Mouse (Mus musculus): ENCODE measurements around the gene Smagp. TPM values are rescaled to one million over a fixed set of nuclear protein-coding genes. Genes with fewer than 3 reads are reported as not detected.
A peak's percentile ranks its signal among the peaks of the same experiment; 100 is the strongest.
"Not testable (repeated sequence)": the region's sequence is repeated elsewhere in the genome, so short reads cannot be mapped to it uniquely, and the experiment has no call there.

Smagp gene
- polyA plus RNA-seq, 1 experiment from 2014 or later = 3.2 TPM

GRCm38 (mm10) chr15:100612432-100612831, 24.3 kb downstream of the Smagp start:
- Histone ChIP-seq H3K27ac (ENCODE audit: low read length) (no peak overlapping the region), H3K4me1 (ENCODE audit: control insufficient read depth, insufficient read depth, low read length) (peaks cover 18% of the 10 kb centered on the region), H3K36me3 (ENCODE audit: control insufficient read depth, insufficient read depth, low read length) (no peaks in the 10 kb centered on the region), H3K9ac (ENCODE audit: low read depth, low read length) (no peak overlapping the region), H3K4me2 (ENCODE audit: low read length) (no peak overlapping the region), H3K4me3 (ENCODE audit: low read depth, low read length) (no peak overlapping the region), H3K9me3 (replicated peaks; ENCODE audit: control insufficient read depth, low read length, poor library complexity, severe bottlenecking) (no peaks in the 10 kb centered on the region), H3K27me3 (ENCODE audit: control insufficient read depth, insufficient read depth, low read depth, low read length) (no peaks in the 10 kb centered on the region)
- no peak for ATAC-seq
- 70% methylated on average over 2 of the region's 2 CpGs for WGBS

DNA sequence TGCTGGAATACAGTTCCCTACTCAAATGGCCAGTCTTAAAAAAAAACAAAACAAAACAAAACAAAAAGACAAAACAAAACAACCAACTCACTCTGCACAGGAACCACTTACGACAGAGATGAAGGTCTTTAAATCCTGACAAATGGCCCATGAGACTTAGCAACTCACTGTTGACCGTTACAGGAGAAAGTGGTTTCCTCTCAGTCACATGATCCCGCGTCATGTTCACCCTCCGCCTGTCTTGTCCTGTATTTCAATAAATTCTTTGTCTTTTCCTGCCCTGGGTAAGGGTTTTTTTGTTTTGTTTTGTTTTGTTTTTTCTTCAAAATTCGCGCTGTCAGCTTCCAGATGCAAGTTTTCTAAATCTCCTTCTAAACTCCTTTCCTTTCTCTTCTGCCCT, 24.8 kb downstream of the Smagp start:
- 88% methylated on average over 7 of the region's 7 CpGs for WGBS
- H3K4me2 ChIP-seq (ENCODE audit: low read length) = no peak overlapping the region
- ATAC-seq = no peak
- no peak overlapping the region for H3K27ac ChIP-seq (ENCODE audit: low read length)
- no peaks in the 10 kb centered on the region for H3K9me3 ChIP-seq (replicated peaks; ENCODE audit: control insufficient read depth, low read length, poor library complexity, severe bottlenecking)
- no peak overlapping the region for H3K9ac ChIP-seq (ENCODE audit: low read depth, low read length)
- no peaks in the 10 kb centered on the region for H3K36me3 ChIP-seq (ENCODE audit: control insufficient read depth, insufficient read depth, low read length)
- no peaks in the 10 kb centered on the region for H3K27me3 ChIP-seq (ENCODE audit: control insufficient read depth, insufficient read depth, low read depth, low read length)
- peaks cover 17% of the 10 kb centered on the region for H3K4me1 ChIP-seq (ENCODE audit: control insufficient read depth, insufficient read depth, low read length)
- no peak overlapping the region for H3K4me3 ChIP-seq (ENCODE audit: low read depth, low read length)

DNA sequence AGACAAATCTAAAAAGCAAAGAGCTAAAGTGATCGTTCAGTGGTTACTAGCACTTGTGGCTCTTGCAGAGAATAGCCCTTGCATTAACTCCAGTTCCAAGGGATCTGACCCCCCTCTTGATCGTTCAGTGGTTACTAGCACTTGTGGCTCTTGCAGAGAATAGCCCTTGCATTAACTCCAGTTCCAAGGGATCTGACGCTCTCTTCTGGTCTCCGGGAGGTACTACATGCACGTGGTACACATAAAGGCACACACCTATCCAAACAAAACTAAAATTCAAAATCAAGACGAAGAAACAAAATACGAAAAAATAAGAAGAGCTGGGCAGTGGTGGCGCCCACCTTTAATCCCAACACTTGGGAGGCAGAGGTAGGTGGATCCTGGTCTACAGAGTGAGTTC, 30.1 kb downstream of the Smagp start:
- not testable (repeated sequence) for H3K9ac ChIP-seq (ENCODE audit: low read depth, low read length); H3K9me3 ChIP-seq (replicated peaks; ENCODE audit: control insufficient read depth, low read length, poor library complexity, severe bottlenecking); H3K27me3 ChIP-seq (ENCODE audit: control insufficient read depth, insufficient read depth, low read depth, low read length); H3K4me2 ChIP-seq (ENCODE audit: low read length); H3K4me3 ChIP-seq (ENCODE audit: low read depth, low read length); H3K27ac ChIP-seq (ENCODE audit: low read length); H3K4me1 ChIP-seq (ENCODE audit: control insufficient read depth, insufficient read depth, low read length); H3K36me3 ChIP-seq (ENCODE audit: control insufficient read depth, insufficient read depth, low read length); ATAC-seq
- WGBS = 87% methylated on average over 8 of the region's 8 CpGs

DNA sequence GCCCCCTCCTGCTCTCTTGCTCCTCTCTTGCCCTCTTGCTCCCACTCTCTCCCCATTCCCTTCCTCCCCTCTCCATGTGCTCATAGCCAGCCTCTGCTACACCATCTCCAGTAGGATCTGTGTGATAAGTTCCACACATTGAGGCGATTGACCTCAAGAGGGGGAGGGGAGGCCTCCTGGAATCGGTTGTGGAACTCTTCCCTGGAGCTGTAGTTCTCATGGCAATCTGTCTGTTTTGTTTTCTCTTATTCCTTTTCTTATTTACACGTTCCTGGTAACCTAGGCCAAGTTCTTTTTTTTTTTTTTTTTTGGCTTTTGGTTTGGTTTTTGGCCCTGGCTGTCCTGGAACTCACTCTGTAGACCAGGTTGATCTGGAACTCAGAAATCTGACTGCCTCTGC, 35.1 kb downstream of the Smagp start:
- 61% methylated on average over 3 of the region's 3 CpGs for WGBS
- no peak overlapping the region for H3K27ac ChIP-seq (ENCODE audit: low read length)
- H3K4me2 ChIP-seq (ENCODE audit: low read length) = no peak overlapping the region

GRCm38 (mm10) chr15:100600696-100601272, 36.0 kb downstream of the Smagp start:
- Histone ChIP-seq H3K4me1 (ENCODE audit: control insufficient read depth, insufficient read depth, low read length) (peaks cover 18% of the 10 kb centered on the region), H3K9ac (ENCODE audit: low read depth, low read length) (peak overlapping the region; percentile 99; the same call in 1 of the 2 replicates), H3K27me3 (ENCODE audit: control insufficient read depth, insufficient read depth, low read depth, low read length) (0 out of 2 replicates have a peak, but pooled peaks cover 4% of the 10 kb centered on the region), H3K36me3 (ENCODE audit: control insufficient read depth, insufficient read depth, low read length) (no peaks in the 10 kb centered on the region), H3K9me3 (replicated peaks; ENCODE audit: control insufficient read depth, low read length, poor library complexity, severe bottlenecking) (no peaks in the 10 kb centered on the region), H3K4me2 (ENCODE audit: low read length) (peak overlapping the region; percentile 92), H3K27ac (ENCODE audit: low read length) (no peak overlapping the region), H3K4me3 (ENCODE audit: low read depth, low read length) (peak overlapping the region; percentile 71)
- no peak for ATAC-seq
- 23% methylated on average over 21 of the region's 21 CpGs for WGBS

More for the DNA sequence above, 35.1 kb downstream of the Smagp start:
- H3K9me3 ChIP-seq (replicated peaks; ENCODE audit: control insufficient read depth, low read length, poor library complexity, severe bottlenecking) = no peaks in the 10 kb centered on the region
- no peak overlapping the region for H3K4me3 ChIP-seq (ENCODE audit: low read depth, low read length)
- 0 out of 2 replicates have a peak, but pooled peaks cover 4% of the 10 kb centered on the region for H3K27me3 ChIP-seq (ENCODE audit: control insufficient read depth, insufficient read depth, low read depth, low read length)
- H3K36me3 ChIP-seq (ENCODE audit: control insufficient read depth, insufficient read depth, low read length) = no peaks in the 10 kb centered on the region
- no peak for ATAC-seq
- H3K9ac ChIP-seq (ENCODE audit: low read depth, low read length) = no peak overlapping the region
- H3K4me1 ChIP-seq (ENCODE audit: control insufficient read depth, insufficient read depth, low read length) = peaks cover 18% of the 10 kb centered on the region

DNA sequence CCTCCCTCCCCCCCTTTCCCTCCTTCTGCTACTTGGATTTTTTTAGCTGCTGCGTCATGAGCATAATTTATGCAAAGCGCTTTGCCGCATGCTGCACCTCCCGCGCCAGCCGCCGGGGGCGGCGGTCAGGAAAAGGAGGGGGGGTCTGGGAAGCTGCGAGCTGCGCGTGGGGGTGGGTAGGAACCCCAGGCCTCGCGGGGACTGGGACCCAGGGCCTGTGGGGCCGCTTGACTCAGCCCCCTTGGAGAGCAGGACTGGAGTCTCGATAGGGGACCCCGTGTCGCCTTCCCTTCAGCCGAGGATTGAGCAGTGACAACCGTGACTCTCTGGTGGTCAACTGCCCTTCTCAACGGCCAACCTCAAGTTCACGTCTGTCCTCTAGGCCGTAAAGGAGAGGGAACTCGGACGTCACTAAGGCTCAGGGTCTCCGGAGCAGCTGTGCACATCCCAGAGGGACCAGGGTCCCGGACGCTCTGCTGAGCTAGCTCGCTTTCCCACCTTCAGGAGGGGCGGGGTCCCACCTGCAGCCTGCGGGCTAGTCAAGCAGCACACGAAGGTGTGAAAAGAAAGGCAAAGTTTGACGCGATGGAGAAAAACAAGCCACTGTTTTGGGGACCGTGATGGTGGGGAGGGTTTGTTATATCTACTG, 36.6 kb downstream of the Smagp start:
- peak overlapping the region; percentile 99 for H3K9ac ChIP-seq (ENCODE audit: low read depth, low read length)
- ATAC-seq = peak; percentile 63
- H3K27ac ChIP-seq (ENCODE audit: low read length) = peak overlapping the region; percentile 83
- H3K4me1 ChIP-seq (ENCODE audit: control insufficient read depth, insufficient read depth, low read length) = peaks cover 16% of the 10 kb centered on the region
- peak overlapping the region; percentile 92 for H3K4me2 ChIP-seq (ENCODE audit: low read length)
- H3K27me3 ChIP-seq (ENCODE audit: control insufficient read depth, insufficient read depth, low read depth, low read length) = 0 out of 2 replicates have a peak, but pooled peaks cover 4% of the 10 kb centered on the region
- no peaks in the 10 kb centered on the region for H3K9me3 ChIP-seq (replicated peaks; ENCODE audit: control insufficient read depth, low read length, poor library complexity, severe bottlenecking)
- H3K36me3 ChIP-seq (ENCODE audit: control insufficient read depth, insufficient read depth, low read length) = no peaks in the 10 kb centered on the region
- peak overlapping the region; percentile 71 for H3K4me3 ChIP-seq (ENCODE audit: low read depth, low read length)
- under 1% methylated on average over 35 of the region's 35 CpGs for WGBS

GRCm38 (mm10) chr15:100599276-100600046, 37.3 kb downstream of the Smagp start, which contains the start of gene Pou6f1:
Gene Pou6f1, minus strand, starts transcription at chr15:100599984.
- Histone ChIP-seq H3K4me2 (ENCODE audit: low read length) (peak within 1 kb of the TSS; percentile 92), H3K9ac (ENCODE audit: low read depth, low read length) (peak within 1 kb of the TSS; percentile 99), H3K4me1 (ENCODE audit: control insufficient read depth, insufficient read depth, low read length) (peaks cover 10% of the 10 kb centered on the region), H3K27me3 (ENCODE audit: control insufficient read depth, insufficient read depth, low read depth, low read length) (0 out of 2 replicates have a peak, but pooled peaks cover 4% of the 10 kb centered on the region), H3K36me3 (ENCODE audit: control insufficient read depth, insufficient read depth, low read length) (no peaks in the 10 kb centered on the region), H3K4me3 (ENCODE audit: low read depth, low read length) (peak within 1 kb of the TSS; percentile 71), H3K27ac (ENCODE audit: low read length) (peak within 1 kb of the TSS; percentile 83), H3K9me3 (replicated peaks; ENCODE audit: control insufficient read depth, low read length, poor library complexity, severe bottlenecking) (no peaks in the 10 kb centered on the region)
- ATAC-seq = peak; percentile 72
- WGBS = under 1% methylated on average over 61 of the region's 76 CpGs

- H3K36me3 ChIP-seq (ENCODE audit: control insufficient read depth, insufficient read depth, low read length) = no peaks in the 10 kb centered on the region
- WGBS = 1% methylated on average over 12 of the region's 12 CpGs
Measured at GRCm38 (mm10) chr15:100598883-100599275, 37.9 kb downstream of the Smagp start.

More at GRCm38 (mm10) chr15:100598883-100599275, 37.9 kb downstream of the Smagp start:
- Histone ChIP-seq H3K9me3 (replicated peaks; ENCODE audit: control insufficient read depth, low read length, poor library complexity, severe bottlenecking) (no peaks in the 10 kb centered on the region), H3K4me2 (ENCODE audit: low read length) (peak overlapping the region; percentile 92), H3K4me3 (ENCODE audit: low read depth, low read length) (peak overlapping the region; percentile 71), H3K4me1 (ENCODE audit: control insufficient read depth, insufficient read depth, low read length) (peaks cover 10% of the 10 kb centered on the region; the same call in 1 of the 2 replicates), H3K27ac (ENCODE audit: low read length) (peak overlapping the region; percentile 83), H3K9ac (ENCODE audit: low read depth, low read length) (peak overlapping the region; percentile 99), H3K27me3 (ENCODE audit: control insufficient read depth, insufficient read depth, low read depth, low read length) (0 out of 2 replicates have a peak, but pooled peaks cover 4% of the 10 kb centered on the region)
- peak; percentile 57 for ATAC-seq

All from midbrain, embryonic 16.5 days (tissue).